Mouse (Mus musculus) embryonic facial prominence, embryonic 14.5 days (tissue): Measurements from ENCODE around the gene Tcf20. TPM values are rescaled to one million over a fixed set of nuclear protein-coding genes. Genes with fewer than 3 reads are reported as not detected.

Experiments
- ATAC-seq: fragments of 200-750 bp; cut with Nextera tagmentation; 2 replicates; pipeline ENCODE4 v1.8.0; 2017; ENCODE audit warnings: low read depth, moderate number of reproducible peaks, moderate TSS enrichment
- DNase-seq: peaks from one replicate; pipeline ENCODE4 v3.0.0-alpha.2; 2015; ENCODE audit warnings: low spot score
- H3K27ac ChIP-seq: fragments of 300-500 bp; sonication (generic); replicated peaks from 2 replicates; pipeline ENCODE4 v1.5.1; 2014; ENCODE audit warnings: low read depth, mild to moderate bottlenecking, low read length, moderate library complexity
- H3K27me3 ChIP-seq: fragments of 300-500 bp; sonication (generic); replicated peaks from 2 replicates; pipeline ENCODE4 v1.6.1; 2014; ENCODE audit warnings: low read length; ENCODE audit not compliant: control insufficient read depth, insufficient read depth
- H3K36me3 ChIP-seq: fragments of 300-500 bp; sonication (generic); 2 replicates; pipeline ENCODE4 v1.6.1; 2014; ENCODE audit warnings: low read length, mixed read lengths; ENCODE audit not compliant: control insufficient read depth, insufficient read depth
- H3K4me1 ChIP-seq: fragments of 300-500 bp; sonication (generic); 2 replicates; pipeline ENCODE4 v1.6.1; 2014; ENCODE audit warnings: antibody characterized with exemption, low read length; ENCODE audit not compliant: control insufficient read depth, insufficient read depth
- H3K4me2 ChIP-seq: fragments of 300-500 bp; sonication (generic); 2 replicates; pipeline ENCODE4 v1.6.1; 2014; ENCODE audit warnings: low read depth, mild to moderate bottlenecking, low read length, moderate library complexity, mixed read lengths
- H3K4me3 ChIP-seq: fragments of 300-500 bp; sonication (generic); 2 replicates; pipeline ENCODE4 v1.5.1; 2014; ENCODE audit warnings: low read depth, mild to moderate bottlenecking, low read length
- H3K9ac ChIP-seq: fragments of 300-500 bp; sonication (generic); 2 replicates; pipeline ENCODE4 v1.6.1; 2014; ENCODE audit warnings: low read depth, mild to moderate bottlenecking, low read length, moderate library complexity, mixed read lengths
- H3K9me3 ChIP-seq: fragments of 300-500 bp; sonication (generic); 2 replicates; pipeline ENCODE4 v1.6.1; 2016; ENCODE audit warnings: low read length; ENCODE audit not compliant: control insufficient read depth
- WGBS: fragments of 180-500 bp; shearing (Covaris S2); extraction: QIAGEN DNeasy Blood & Tissue Kit; methylation state at CpG from one replicate; pipeline ENCODE4 v1.1.7; 2014; 5-methylcytosine and 5-hydroxymethylcytosine counted together
- polyA plus RNA-seq: library from polyadenylated mRNA; unstranded; fragments of >200 nt; fragmentation: Nextera tagmentation; extraction: Ambion mirVana; gene quantifications from 2 replicates; pipeline ENCODE4 v1.2.1, GENCODE M21; 2014

Tcf20 gene
- polyA plus RNA-seq, 1 experiment from 2014 or later = 11.3 TPM

DNA sequence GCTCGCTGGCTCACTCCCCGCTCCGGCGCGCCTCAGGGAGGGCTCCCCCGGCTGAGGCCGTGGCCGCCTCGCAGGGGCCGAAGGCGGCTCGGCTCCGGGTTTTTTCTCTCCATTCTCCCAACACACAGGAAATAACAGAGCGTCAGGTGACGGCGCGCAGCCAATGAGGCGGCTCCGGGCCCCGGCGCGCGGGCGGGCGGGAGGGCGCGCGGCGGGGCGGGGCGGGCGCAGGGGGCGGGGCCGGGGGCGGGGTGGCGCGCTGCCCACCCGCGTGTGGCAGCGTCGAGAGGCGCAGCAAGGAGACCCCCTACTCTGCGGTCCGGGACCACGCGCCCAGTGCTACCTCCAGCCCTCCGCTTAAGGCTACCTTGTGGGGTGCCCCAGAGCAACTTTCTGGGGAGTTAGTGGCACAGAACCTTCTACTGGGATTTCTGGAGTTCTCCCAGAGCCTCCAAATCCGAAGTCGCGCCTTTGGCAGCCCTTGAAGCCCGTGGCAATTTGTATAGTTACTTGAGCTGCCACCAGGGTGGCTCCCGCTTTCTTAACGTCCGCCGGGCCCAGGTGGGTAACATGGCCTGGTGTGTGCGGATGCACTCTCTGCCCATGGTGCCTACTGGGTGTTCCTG is 87.9 kb downstream of the Tcf20 start:
- H3K4me1 ChIP-seq = peaks cover 30% of the 10 kb centered on the region
- peak overlapping the region; percentile 86 for H3K4me2 ChIP-seq
- no peaks in the 10 kb centered on the region for H3K27me3 ChIP-seq
- DNase-seq (peak; percentile 93), ATAC-seq (peak; percentile 94)
- H3K36me3 ChIP-seq = no peaks in the 10 kb centered on the region
- no peaks in the 10 kb centered on the region for H3K9me3 ChIP-seq
- H3K27ac ChIP-seq = peak overlapping the region; percentile 91
- H3K9ac ChIP-seq = peak overlapping the region; percentile 89
- WGBS = 1% methylated on average over 15 of the region's 56 CpGs
- peak overlapping the region; percentile 98 for H3K4me3 ChIP-seq

DNA sequence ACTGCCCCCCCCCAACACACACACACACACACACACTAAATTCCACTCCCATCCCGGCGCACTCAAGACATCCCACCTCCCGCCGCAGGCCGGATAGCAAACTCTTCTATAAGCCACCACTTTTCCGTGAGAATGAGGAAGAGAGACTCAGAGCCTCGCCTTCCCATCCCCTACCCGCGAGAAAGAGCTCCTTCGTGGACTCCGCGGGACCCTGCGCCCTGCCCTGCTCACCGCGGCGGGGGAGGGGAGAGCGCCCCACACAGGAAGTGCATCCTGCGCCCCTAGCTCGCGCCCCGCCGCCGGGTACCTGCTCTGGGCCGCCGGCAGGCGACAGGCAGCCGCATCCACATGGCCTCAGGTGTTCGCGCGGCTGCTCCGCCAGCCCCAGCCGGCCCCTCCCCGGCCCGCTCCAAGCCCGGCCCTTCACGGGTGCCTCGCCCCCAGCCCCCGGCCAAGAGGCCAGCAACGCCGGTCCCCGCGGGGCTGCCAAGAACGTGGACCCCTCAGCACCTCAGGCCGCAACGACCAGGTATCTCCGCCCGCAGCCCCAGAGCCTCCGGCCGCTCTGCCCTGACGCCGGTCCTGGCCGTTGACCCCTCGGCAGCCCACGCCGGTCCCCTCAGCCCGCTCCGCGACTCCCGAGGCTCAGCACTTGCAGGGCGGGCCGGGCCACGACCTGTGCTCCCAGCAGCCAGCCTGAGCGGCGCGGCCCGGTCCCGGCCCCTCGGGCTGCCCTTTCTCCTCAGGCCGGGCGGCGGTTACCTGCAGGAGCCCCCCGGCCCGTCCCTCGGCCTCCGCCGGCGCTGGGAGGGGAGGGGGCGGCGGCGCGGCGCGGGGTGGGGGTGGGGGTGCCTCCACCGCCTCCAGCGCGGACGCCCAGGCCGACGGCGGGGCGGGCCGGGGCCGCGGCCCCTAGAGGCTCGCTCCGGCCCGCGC is 88.7 kb downstream of the Tcf20 start:
- Histone ChIP-seq H3K4me3 (peak overlapping the region; percentile 98), H3K27ac (peak overlapping the region; percentile 91), H3K4me2 (peak overlapping the region; percentile 86), H3K9ac (peak overlapping the region; percentile 89), H3K36me3 (no peaks in the 10 kb centered on the region), H3K9me3 (no peaks in the 10 kb centered on the region), H3K4me1 (peaks cover 26% of the 10 kb centered on the region), H3K27me3 (no peaks in the 10 kb centered on the region)
- DNase-seq (peak; percentile 53), ATAC-seq (peak; percentile 58)
- 0% methylated on average over 16 of the region's 98 CpGs for WGBS

DNA sequence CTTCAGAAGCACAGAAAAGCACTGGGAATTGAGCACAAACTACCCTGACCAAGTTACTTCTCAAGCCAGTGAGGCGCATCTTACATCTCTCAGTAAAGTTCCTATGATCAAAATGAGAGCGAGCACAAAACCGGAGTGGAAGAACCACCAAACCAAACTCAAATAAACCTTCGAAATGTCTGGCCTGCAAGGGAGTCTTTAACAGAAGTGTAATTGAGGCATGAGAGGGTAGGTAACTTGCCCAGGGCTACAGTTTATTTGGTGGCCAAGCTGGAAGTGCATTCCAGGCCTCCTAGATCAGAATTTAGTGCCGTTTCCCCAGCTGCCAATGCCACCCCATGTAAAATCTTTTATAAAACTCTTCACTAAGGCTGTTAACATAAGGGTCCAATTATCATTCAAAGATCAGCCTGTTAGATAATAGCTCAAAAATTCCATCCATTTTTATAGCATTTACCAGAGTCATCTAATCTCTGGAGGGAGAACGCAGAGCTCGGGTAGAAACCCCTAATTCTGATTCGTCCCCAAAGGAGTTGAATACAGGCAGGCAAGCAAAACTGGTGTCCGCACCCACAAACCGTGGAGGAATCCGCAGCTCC is 89.4 kb downstream of the Tcf20 start:
- Histone ChIP-seq H3K9me3 (no peaks in the 10 kb centered on the region), H3K36me3 (no peaks in the 10 kb centered on the region), H3K27ac (peak overlapping the region; percentile 91; the same call in 1 of the 2 replicates), H3K4me1 (peaks cover 25% of the 10 kb centered on the region), H3K9ac (peak overlapping the region; percentile 89), H3K4me3 (peak overlapping the region; percentile 98), H3K27me3 (no peaks in the 10 kb centered on the region), H3K4me2 (peak overlapping the region; percentile 86)
- DNase-seq (no peak), ATAC-seq (no peak)
- WGBS = 9% methylated on average over 11 of the region's 11 CpGs

DNA sequence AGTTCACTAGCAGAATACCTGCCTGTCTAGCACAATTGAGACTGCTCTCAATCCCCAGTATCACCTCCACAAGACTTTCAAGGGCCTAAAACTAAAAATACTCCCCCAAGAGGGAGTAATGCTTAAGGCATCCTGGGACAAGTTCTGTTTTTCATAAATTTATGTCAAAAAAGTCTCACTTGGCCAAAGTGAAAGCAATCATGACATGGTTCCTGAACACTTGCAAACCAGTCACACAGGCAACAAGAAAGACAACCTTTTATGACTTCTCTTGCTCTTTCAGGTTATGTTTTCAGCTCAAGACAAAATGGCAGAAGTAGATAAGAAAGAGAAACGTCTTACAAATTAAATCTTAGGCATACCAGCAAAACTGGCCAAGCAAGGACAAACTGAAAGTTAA is 91.3 kb downstream of the Tcf20 start:
- peaks cover 19% of the 10 kb centered on the region for H3K4me1 ChIP-seq
- H3K36me3 ChIP-seq = no peaks in the 10 kb centered on the region
- H3K4me3 ChIP-seq = no peak overlapping the region
- 64% methylated on average over 1 of the region's 1 CpGs for WGBS
- DNase-seq = no peak
- H3K4me2 ChIP-seq = no peak overlapping the region
- H3K9me3 ChIP-seq = no peaks in the 10 kb centered on the region
- no peak for ATAC-seq
- H3K9ac ChIP-seq = no peak overlapping the region
- H3K27ac ChIP-seq = no peak overlapping the region
- H3K27me3 ChIP-seq = no peaks in the 10 kb centered on the region

DNA sequence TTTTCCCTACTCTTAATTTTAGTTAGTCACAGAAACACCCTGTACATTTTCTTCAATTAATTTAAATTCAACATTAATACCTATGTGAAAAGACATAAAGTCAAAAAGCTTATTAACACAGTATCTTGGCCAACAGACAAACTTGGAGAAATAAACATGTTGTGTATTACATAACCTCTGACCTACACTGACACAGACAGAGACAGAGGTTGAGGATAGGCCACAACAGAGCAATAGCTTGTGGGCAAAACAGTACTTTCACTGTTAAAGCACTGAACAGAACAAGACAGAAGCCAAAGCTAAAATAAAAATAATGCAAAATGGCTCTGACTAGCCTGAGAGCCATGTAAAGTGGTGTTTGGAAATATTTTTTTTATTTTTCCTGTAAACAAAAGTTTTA is 97.2 kb downstream of the Tcf20 start:
- H3K4me2 ChIP-seq = no peak overlapping the region
- H3K4me1 ChIP-seq = no peaks in the 10 kb centered on the region
- H3K4me3 ChIP-seq = no peak overlapping the region
- H3K36me3 ChIP-seq = no peaks in the 10 kb centered on the region
- H3K27ac ChIP-seq = no peak overlapping the region
- no peak for DNase-seq
- H3K9me3 ChIP-seq = no peaks in the 10 kb centered on the region
- no peak for ATAC-seq
- H3K27me3 ChIP-seq = no peaks in the 10 kb centered on the region
- no peak overlapping the region for H3K9ac ChIP-seq

DNA sequence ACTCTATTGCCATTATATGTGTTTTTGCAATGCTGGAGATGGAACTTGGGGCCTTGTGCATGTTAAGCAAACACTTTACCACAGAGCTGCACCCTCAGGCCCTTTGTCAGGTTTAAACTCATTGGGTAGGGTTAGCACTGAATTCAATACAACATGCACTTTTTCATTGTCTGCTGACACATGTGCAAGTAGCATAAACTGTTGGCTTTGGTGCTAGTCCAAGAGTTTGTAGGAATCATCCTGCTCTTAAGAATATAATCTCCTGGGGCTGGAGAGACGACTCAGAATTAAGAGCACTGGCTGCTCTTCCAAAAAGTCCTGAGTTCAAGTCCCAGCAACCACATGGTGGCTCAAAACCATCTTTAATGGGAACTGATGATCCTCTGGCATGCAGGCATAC is 98.2 kb downstream of the Tcf20 start:
- H3K9me3 ChIP-seq = no peaks in the 10 kb centered on the region
- DNase-seq = no peak
- no peaks in the 10 kb centered on the region for H3K27me3 ChIP-seq
- H3K4me2 ChIP-seq = no peak overlapping the region
- H3K36me3 ChIP-seq = no peaks in the 10 kb centered on the region
- H3K4me1 ChIP-seq = no peaks in the 10 kb centered on the region
- no peak overlapping the region for H3K9ac ChIP-seq
- 40% methylated on average over 1 of the region's 1 CpGs for WGBS
- no peak overlapping the region for H3K27ac ChIP-seq
- ATAC-seq = no peak
- no peak overlapping the region for H3K4me3 ChIP-seq

DNA sequence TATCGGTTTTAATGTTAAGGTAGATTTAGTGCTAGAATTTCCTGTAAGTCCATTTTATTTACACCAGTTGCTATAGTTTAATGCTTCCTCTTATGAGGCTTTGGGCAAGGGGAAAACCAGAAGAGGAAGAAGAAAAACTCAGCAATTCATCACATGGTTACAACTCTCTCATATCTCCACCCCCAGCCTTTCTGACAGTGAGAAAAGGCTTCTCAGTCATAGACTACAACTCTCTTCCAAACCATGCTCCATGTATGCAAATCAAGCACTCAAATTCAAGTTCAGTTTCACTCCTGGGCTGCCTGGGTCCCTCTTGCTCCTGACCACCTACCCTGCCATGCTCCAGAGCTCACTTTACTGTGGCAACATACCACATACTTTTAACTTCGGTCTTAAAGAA is 99.2 kb downstream of the Tcf20 start:
- no peaks in the 10 kb centered on the region for H3K9me3 ChIP-seq
- no peaks in the 10 kb centered on the region for H3K4me1 ChIP-seq
- no peak overlapping the region for H3K9ac ChIP-seq
- H3K27ac ChIP-seq = no peak overlapping the region
- DNase-seq = no peak
- H3K4me3 ChIP-seq = no peak overlapping the region
- 78% methylated on average over 2 of the region's 2 CpGs for WGBS
- H3K27me3 ChIP-seq = no peaks in the 10 kb centered on the region
- no peaks in the 10 kb centered on the region for H3K36me3 ChIP-seq
- no peak for ATAC-seq
- no peak overlapping the region for H3K4me2 ChIP-seq

DNA sequence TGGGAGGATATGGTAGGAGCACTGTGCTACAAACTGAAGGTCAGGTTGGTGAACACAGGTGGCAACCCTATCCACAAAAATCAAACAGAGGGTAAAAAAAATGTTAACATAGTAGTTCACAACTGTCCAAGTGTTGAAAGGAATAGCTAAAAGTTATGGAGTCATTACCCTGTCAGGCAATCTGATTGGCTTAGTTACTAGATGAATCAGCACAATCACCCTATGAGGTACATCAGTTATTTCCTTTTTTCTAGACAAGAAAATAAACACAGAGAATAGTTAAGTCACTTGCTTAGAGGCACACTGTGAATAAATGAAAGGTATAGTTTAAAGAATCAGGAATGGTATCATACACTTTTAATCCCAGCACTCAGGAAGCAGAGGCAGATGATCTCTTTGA is 110.4 kb downstream of the Tcf20 start:
- Histone ChIP-seq H3K9ac (no peak overlapping the region), H3K27me3 (no peaks in the 10 kb centered on the region), H3K9me3 (no peaks in the 10 kb centered on the region), H3K4me3 (no peak overlapping the region), H3K36me3 (no peaks in the 10 kb centered on the region), H3K4me2 (no peak overlapping the region), H3K27ac (no peak overlapping the region), H3K4me1 (no peaks in the 10 kb centered on the region)
- ATAC-seq = no peak
- no peak for DNase-seq
